Mouse (Mus musculus): ENCODE measurements around the gene Slc25a33.

Gene Slc25a33

GRCm38 (mm10) chr4:149697506-149698196 is 76.4 kb downstream of the Slc25a33 start:
- no peak for DNase-seq (ENCODE audit: low read depth, low spot score)

- no peak for DNase-seq (ENCODE audit: low read depth, low spot score)
Measured at GRCm38 (mm10) chr4:149696189-149696971, 77.7 kb downstream of the Slc25a33 start.

All from forelimb bud, embryonic 11.5 days (tissue).